Mouse (Mus musculus): Measurements from ENCODE around the gene Trrap. TPM values are rescaled to one million over a fixed set of nuclear protein-coding genes. Genes with fewer than 3 reads are reported as not detected.

Gene Trrap
- polyA plus RNA-seq, 1 experiment from 2014 or later, result 31.5 TPM

DNA sequence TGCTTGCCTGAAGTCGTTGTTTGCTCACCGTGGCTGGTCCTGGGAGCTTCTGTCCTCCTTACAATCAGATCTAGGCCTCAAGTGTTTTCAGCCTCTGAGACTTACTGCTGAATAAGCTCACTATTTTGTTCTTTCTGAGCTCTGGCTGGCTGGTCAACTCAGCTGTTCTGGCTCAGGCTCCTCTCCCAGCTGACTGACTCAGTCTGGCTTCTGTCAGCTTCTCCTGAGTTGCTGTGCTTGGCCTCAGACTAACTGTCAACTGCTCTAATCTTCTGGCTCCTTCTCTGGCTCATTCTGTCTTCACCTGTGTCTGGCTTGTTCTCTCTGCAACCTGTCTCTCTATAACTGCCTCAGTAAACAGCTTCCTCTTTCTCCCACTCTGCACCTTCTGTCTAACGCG is 62.1 kb downstream of the Trrap start:
- Histone ChIP-seq H3K4me1 (ENCODE audit: insufficient read depth, low read depth, low read length) (no peaks in the 10 kb centered on the region), H3K4me2 (replicated peaks; ENCODE audit: low read depth, low read length) (no peak overlapping the region), H3K4me3 (ENCODE audit: low read depth, low read length) (no peak overlapping the region), H3K9ac (replicated peaks; ENCODE audit: low read depth) (no peak overlapping the region), H3K9me3 (ENCODE audit: low read length) (no peaks in the 10 kb centered on the region), H3K27me3 (replicated peaks; ENCODE audit: insufficient read depth, low read length) (no peaks in the 10 kb centered on the region), H3K27ac (ENCODE audit: low read length) (no peak overlapping the region), H3K36me3 (ENCODE audit: insufficient read depth, low read length) (peaks cover 65% of the 10 kb centered on the region)
- WGBS, result 65% methylated on average over 4 of the region's 4 CpGs
- ATAC-seq (no peak), DNase-seq (ENCODE audit: low spot score) (no peak)
- TF ChIP-seq CTCF (IDR thresholded peaks at IDR 0.05) (no peak), EP300 (IDR thresholded peaks at IDR 0.05) (no peak)

GRCm38 (mm10) chr5:144831840-144832469 is 64.4 kb downstream of the Trrap start:
- WGBS, result 82% methylated on average over 9 of the region's 9 CpGs

GRCm38 (mm10) chr5:144836100-144836499 is 68.6 kb downstream of the Trrap start:
- Histone ChIP-seq H3K4me3 (ENCODE audit: low read depth, low read length) (no peak overlapping the region), H3K4me2 (replicated peaks; ENCODE audit: low read depth, low read length) (no peak overlapping the region), H3K9me3 (ENCODE audit: low read length) (no peaks in the 10 kb centered on the region), H3K36me3 (ENCODE audit: insufficient read depth, low read length) (peaks cover 82% of the 10 kb centered on the region), H3K27ac (ENCODE audit: low read length) (no peak overlapping the region), H3K9ac (replicated peaks; ENCODE audit: low read depth) (no peak overlapping the region), H3K27me3 (replicated peaks; ENCODE audit: insufficient read depth, low read length) (no peaks in the 10 kb centered on the region), H3K4me1 (ENCODE audit: insufficient read depth, low read depth, low read length) (no peaks in the 10 kb centered on the region)
- DNase-seq (ENCODE audit: low spot score) (peak; percentile 19), ATAC-seq (no peak)
- WGBS, result 82% methylated on average over 3 of the region's 3 CpGs
- TF ChIP-seq CTCF (IDR thresholded peaks at IDR 0.05), result peak; percentile 48
- no peak for TF ChIP-seq EP300 (IDR thresholded peaks at IDR 0.05)

More at GRCm38 (mm10) chr5:144831840-144832469, 64.4 kb downstream of the Trrap start:
- Histone ChIP-seq H3K9me3 (ENCODE audit: low read length) (no peaks in the 10 kb centered on the region), H3K9ac (replicated peaks; ENCODE audit: low read depth) (no peak overlapping the region), H3K4me1 (ENCODE audit: insufficient read depth, low read depth, low read length) (no peaks in the 10 kb centered on the region), H3K36me3 (ENCODE audit: insufficient read depth, low read length) (peaks cover 69% of the 10 kb centered on the region), H3K27me3 (replicated peaks; ENCODE audit: insufficient read depth, low read length) (no peaks in the 10 kb centered on the region), H3K4me2 (replicated peaks; ENCODE audit: low read depth, low read length) (no peak overlapping the region), H3K27ac (ENCODE audit: low read length) (no peak overlapping the region), H3K4me3 (ENCODE audit: low read depth, low read length) (no peak overlapping the region)
- DNase-seq (ENCODE audit: low spot score) (no peak), ATAC-seq (no peak)
- TF ChIP-seq EP300 (IDR thresholded peaks at IDR 0.05) (no peak), CTCF (IDR thresholded peaks at IDR 0.05) (no peak)

DNA sequence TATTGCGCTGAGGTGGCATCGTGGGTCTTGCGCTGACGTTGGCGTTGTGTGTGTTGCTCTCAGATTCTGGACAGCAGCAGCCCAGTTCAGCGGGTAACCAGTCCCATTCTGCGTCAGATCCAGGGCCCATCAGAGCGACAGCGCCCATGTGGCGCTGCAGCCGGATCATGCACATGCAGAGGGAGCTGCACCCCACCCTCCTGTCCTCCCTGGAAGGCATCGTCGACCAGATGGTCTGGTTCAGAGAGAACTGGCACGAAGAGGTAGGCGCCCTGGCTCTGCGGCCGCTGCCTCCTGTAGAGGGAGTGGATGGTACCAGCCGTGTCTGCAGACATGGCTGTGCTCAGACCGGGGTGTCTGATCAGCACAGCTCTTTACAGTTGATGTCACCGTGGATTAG is 77.8 kb downstream of the Trrap start:
- WGBS, result 98% methylated on average over 20 of the region's 20 CpGs
- ATAC-seq, result no peak

GRCm38 (mm10) chr5:144848735-144849134 is 81.2 kb downstream of the Trrap start:
- Histone ChIP-seq H3K27ac (ENCODE audit: low read length) (no peak overlapping the region), H3K4me2 (replicated peaks; ENCODE audit: low read depth, low read length) (no peak overlapping the region), H3K9ac (replicated peaks; ENCODE audit: low read depth) (no peak overlapping the region), H3K36me3 (ENCODE audit: insufficient read depth, low read length) (peaks cover 72% of the 10 kb centered on the region), H3K27me3 (replicated peaks; ENCODE audit: insufficient read depth, low read length) (no peaks in the 10 kb centered on the region), H3K4me1 (ENCODE audit: insufficient read depth, low read depth, low read length) (no peaks in the 10 kb centered on the region), H3K9me3 (ENCODE audit: low read length) (no peaks in the 10 kb centered on the region), H3K4me3 (ENCODE audit: low read depth, low read length) (no peak overlapping the region)
- WGBS, result 73% methylated on average over 5 of the region's 5 CpGs
- DNase-seq (ENCODE audit: low spot score), result no peak
- TF ChIP-seq EP300 (IDR thresholded peaks at IDR 0.05), result no peak
- no peak for TF ChIP-seq CTCF (IDR thresholded peaks at IDR 0.05)
- ATAC-seq, result no peak

More for the DNA sequence above, 77.8 kb downstream of the Trrap start:
- H3K9me3 ChIP-seq (ENCODE audit: low read length), result no peaks in the 10 kb centered on the region
- no peak overlapping the region for H3K4me3 ChIP-seq (ENCODE audit: low read depth, low read length)
- H3K9ac ChIP-seq (replicated peaks; ENCODE audit: low read depth), result no peak overlapping the region
- no peaks in the 10 kb centered on the region for H3K4me1 ChIP-seq (ENCODE audit: insufficient read depth, low read depth, low read length)
- H3K27me3 ChIP-seq (replicated peaks; ENCODE audit: insufficient read depth, low read length), result no peaks in the 10 kb centered on the region
- H3K36me3 ChIP-seq (ENCODE audit: insufficient read depth, low read length), result peaks cover 79% of the 10 kb centered on the region
- TF ChIP-seq EP300 (IDR thresholded peaks at IDR 0.05), result no peak
- TF ChIP-seq CTCF (IDR thresholded peaks at IDR 0.05), result no peak
- H3K4me2 ChIP-seq (replicated peaks; ENCODE audit: low read depth, low read length), result no peak overlapping the region
- no peak for DNase-seq (ENCODE audit: low spot score)
- no peak overlapping the region for H3K27ac ChIP-seq (ENCODE audit: low read length)

DNA sequence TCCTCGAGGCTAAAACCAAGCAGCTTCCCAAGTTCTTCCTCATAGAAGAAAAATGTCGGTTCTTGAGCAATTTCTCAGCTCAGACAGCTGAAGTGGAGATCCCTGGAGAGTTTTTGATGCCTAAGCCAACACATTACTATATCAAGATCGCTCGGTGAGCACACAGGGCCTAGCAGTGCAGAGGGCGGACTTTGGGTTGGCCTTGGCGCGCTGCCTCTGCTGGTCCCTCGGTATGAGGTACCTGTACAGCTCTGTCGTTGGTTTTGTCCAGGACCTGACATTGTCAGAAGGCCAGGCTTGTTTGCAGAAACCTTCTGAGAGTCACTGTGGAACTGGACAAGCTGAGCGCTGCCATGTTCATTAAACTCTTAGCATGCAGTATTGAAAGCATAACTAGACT is 82.4 kb downstream of the Trrap start:
- Histone ChIP-seq H3K27ac (ENCODE audit: low read length) (no peak overlapping the region), H3K9me3 (ENCODE audit: low read length) (no peaks in the 10 kb centered on the region), H3K27me3 (replicated peaks; ENCODE audit: insufficient read depth, low read length) (no peaks in the 10 kb centered on the region), H3K9ac (replicated peaks; ENCODE audit: low read depth) (no peak overlapping the region), H3K4me3 (ENCODE audit: low read depth, low read length) (no peak overlapping the region), H3K4me1 (ENCODE audit: insufficient read depth, low read depth, low read length) (no peaks in the 10 kb centered on the region), H3K36me3 (ENCODE audit: insufficient read depth, low read length) (peaks cover 77% of the 10 kb centered on the region), H3K4me2 (replicated peaks; ENCODE audit: low read depth, low read length) (no peak overlapping the region)
- ATAC-seq (no peak), DNase-seq (ENCODE audit: low spot score) (no peak)
- TF ChIP-seq EP300 (IDR thresholded peaks at IDR 0.05) (no peak), CTCF (IDR thresholded peaks at IDR 0.05) (no peak)
- WGBS, result 89% methylated on average over 10 of the region's 10 CpGs
